Mouse (Mus musculus): ENCODE measurements around the gene Cntnap2. TPM values are rescaled to one million over a fixed set of nuclear protein-coding genes. Genes with fewer than 3 reads are reported as not detected.

Cntnap2 gene
- total RNA-seq (2014; rRNA removed; ENCODE audit: low replicate concordance) (0.12 and 1.4 TPM in 2 replicates), polyA plus RNA-seq (2015; fragmentation: Nextera tagmentation; extraction: Ambion mirVana) (0.04 and 0.11 TPM in 2 replicates)

GRCm38 (mm10) chr6:45059091-45059490, at the start of gene Cntnap2:
Gene Cntnap2 (plus strand): TSS chr6:45059357.
- TF ChIP-seq CTCF (IDR thresholded peaks at IDR 0.05; ENCODE audit: low read depth) (no peak), EP300 (IDR thresholded peaks at IDR 0.05; ENCODE audit: low read depth) (no peak)
- Histone ChIP-seq H3K9ac (replicated peaks; ENCODE audit: low read depth, low read length) (no peak within 1 kb of the TSS), H3K9me3 (replicated peaks; ENCODE audit: control insufficient read depth, low read length) (no peaks in the 10 kb centered on the region), H3K4me3 (ENCODE audit: low read depth, low read length) (no peak within 1 kb of the TSS), H3K4me2 (ENCODE audit: low read depth, low read length) (no peak within 1 kb of the TSS), H3K27ac (ENCODE audit: low read depth) (no peak within 1 kb of the TSS), H3K36me3 (replicated peaks; ENCODE audit: control insufficient read depth, insufficient read depth, low read length) (no peaks in the 10 kb centered on the region), H3K27me3 (ENCODE audit: control insufficient read depth, insufficient read depth, low read length) (no peaks in the 10 kb centered on the region), H3K4me1 (ENCODE audit: control insufficient read depth, insufficient read depth) (no peaks in the 10 kb centered on the region)
- DNase-seq (ENCODE audit: low spot score) = peak; percentile 16
- 18% methylated on average over 6 of the region's 8 CpGs for whole genome bisulfite sequencing
- no peak for ATAC-seq (ENCODE audit: insufficient read depth, low read depth)

DNA sequence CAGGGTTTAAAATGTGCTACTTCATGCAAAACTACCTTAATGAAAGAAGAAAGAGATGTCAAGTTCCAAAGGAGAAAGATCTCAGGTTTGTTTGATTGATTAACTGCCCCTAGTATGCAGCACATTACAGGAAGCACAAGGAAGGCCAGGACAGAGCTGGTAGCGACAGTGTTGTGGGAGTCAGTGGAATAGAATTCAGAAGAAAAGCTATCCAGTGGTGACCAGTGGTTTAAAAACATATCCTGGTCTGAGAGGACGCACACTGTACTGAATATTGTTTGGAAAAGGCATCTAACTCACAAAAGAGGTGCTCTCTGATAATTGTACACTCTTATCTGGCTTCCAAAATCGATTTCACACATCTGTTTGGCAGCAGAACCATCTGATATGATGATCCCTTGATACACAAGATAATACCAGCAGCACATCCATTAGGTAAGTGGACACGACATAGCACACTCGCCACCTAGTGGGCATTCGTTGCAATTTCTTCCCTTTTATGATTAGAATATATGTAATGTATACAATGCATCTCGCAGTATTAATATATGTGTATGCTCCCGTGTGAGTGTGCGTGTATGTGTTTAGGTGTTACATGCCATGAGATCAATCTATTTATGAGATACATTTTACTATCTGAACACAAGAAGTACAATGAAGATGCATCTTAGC, 33.0 kb upstream of the Cntnap2 start:
- Histone ChIP-seq H3K4me3 (ENCODE audit: low read depth, low read length) (no peak overlapping the region), H3K4me1 (ENCODE audit: control insufficient read depth, insufficient read depth) (no peaks in the 10 kb centered on the region), H3K9ac (replicated peaks; ENCODE audit: low read depth, low read length) (no peak overlapping the region), H3K27ac (ENCODE audit: low read depth) (no peak overlapping the region), H3K9me3 (replicated peaks; ENCODE audit: control insufficient read depth, low read length) (no peaks in the 10 kb centered on the region), H3K36me3 (replicated peaks; ENCODE audit: control insufficient read depth, insufficient read depth, low read length) (no peaks in the 10 kb centered on the region), H3K4me2 (ENCODE audit: low read depth, low read length) (no peak overlapping the region), H3K27me3 (ENCODE audit: control insufficient read depth, insufficient read depth, low read length) (no peaks in the 10 kb centered on the region)
- no peak for ATAC-seq (ENCODE audit: insufficient read depth, low read depth)
- WGBS = 24% methylated on average over 9 of the region's 9 CpGs
- TF ChIP-seq EP300 (IDR thresholded peaks at IDR 0.05; ENCODE audit: low read depth) (no peak), CTCF (IDR thresholded peaks at IDR 0.05; ENCODE audit: low read depth) (peak; percentile 79)
- peak; percentile 9 for DNase-seq (ENCODE audit: low spot score)

DNA sequence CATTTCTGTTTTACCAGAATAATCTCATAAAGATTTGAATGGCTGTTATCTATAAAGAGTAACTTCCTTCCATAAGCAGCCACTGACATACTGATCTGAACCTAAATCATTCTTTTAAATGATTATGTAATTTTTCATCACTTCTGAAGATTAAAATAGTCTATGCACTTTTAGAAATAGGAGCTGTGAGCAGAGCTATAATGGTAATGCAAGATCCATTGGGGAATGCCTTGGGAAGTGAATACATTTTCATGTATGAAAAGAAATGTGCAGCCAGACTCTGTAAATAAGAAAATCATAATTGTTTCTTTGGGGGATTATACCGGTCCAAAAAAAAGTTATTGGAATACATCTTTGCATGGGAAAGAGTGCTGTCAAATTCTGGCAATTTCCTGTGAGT, 19.7 kb upstream of the Cntnap2 start:
- WGBS = 44% methylated on average over 1 of the region's 1 CpGs
- no peak overlapping the region for H3K27ac ChIP-seq (ENCODE audit: low read depth)
- H3K9me3 ChIP-seq (replicated peaks; ENCODE audit: control insufficient read depth, low read length) = no peaks in the 10 kb centered on the region
- ATAC-seq (ENCODE audit: insufficient read depth, low read depth) = no peak
- H3K9ac ChIP-seq (replicated peaks; ENCODE audit: low read depth, low read length) = no peak overlapping the region
- H3K4me1 ChIP-seq (ENCODE audit: control insufficient read depth, insufficient read depth) = no peaks in the 10 kb centered on the region
- no peaks in the 10 kb centered on the region for H3K27me3 ChIP-seq (ENCODE audit: control insufficient read depth, insufficient read depth, low read length)
- H3K4me2 ChIP-seq (ENCODE audit: low read depth, low read length) = no peak overlapping the region
- H3K36me3 ChIP-seq (replicated peaks; ENCODE audit: control insufficient read depth, insufficient read depth, low read length) = no peaks in the 10 kb centered on the region
- TF ChIP-seq EP300 (IDR thresholded peaks at IDR 0.05; ENCODE audit: low read depth) (no peak), CTCF (IDR thresholded peaks at IDR 0.05; ENCODE audit: low read depth) (no peak)
- no peak for DNase-seq (ENCODE audit: low spot score)
- no peak overlapping the region for H3K4me3 ChIP-seq (ENCODE audit: low read depth, low read length)

DNA sequence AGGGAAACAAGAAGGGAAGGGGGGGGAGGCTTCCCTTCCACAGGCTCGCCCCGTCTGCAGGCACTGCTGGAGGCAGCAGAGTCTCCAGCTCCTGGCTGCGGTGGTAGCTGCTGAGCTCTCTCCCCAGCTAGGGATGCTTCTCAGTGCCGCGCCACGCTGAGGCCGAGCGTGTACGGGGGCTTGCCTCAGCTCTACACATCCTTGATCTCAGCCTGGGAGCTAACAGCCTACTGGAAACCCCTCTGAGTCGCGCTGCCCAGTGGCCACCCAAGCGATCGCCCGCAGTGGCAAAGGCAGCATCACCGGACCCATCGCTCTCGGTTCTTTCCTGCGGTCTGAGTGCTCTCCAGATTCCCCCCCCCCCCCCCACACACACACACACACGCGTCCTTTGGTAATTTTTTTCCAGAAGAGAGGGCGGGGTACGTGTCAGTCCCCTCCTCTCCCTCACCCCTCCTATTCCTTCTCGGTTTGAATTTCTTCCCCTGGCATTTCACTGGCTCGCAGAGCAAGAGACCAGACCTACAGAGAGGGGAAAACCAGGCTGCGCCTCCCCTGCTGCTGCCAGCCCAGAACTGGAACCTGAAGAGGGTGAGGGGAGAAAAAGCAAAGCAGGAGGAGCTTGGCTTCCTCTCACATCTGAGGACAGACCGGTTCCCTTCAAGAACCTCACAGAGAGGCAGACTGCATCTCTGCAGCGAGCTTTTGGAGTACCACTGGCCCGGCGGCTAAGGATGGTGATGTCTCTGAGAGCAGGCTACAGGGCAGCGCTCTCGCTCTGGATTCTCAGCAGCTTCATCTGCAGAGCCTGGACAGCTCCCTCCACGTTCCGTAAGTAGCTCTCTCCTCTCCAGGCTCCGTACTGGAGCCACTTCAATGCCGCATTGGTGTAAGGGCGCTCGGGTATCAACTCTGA, 657 bp downstream of the Cntnap2 start:
- TF ChIP-seq EP300 (IDR thresholded peaks at IDR 0.05; ENCODE audit: low read depth) (no peak), CTCF (IDR thresholded peaks at IDR 0.05; ENCODE audit: low read depth) (no peak)
- no peak overlapping the region for H3K27ac ChIP-seq (ENCODE audit: low read depth)
- DNase-seq (ENCODE audit: low spot score) = no peak
- H3K27me3 ChIP-seq (ENCODE audit: control insufficient read depth, insufficient read depth, low read length) = no peaks in the 10 kb centered on the region
- H3K36me3 ChIP-seq (replicated peaks; ENCODE audit: control insufficient read depth, insufficient read depth, low read length) = no peaks in the 10 kb centered on the region
- ATAC-seq (ENCODE audit: insufficient read depth, low read depth) = no peak
- H3K4me1 ChIP-seq (ENCODE audit: control insufficient read depth, insufficient read depth) = no peaks in the 10 kb centered on the region
- no peak overlapping the region for H3K9ac ChIP-seq (replicated peaks; ENCODE audit: low read depth, low read length)
- no peak overlapping the region for H3K4me3 ChIP-seq (ENCODE audit: low read depth, low read length)
- 5% methylated on average over 37 of the region's 37 CpGs for WGBS
- H3K9me3 ChIP-seq (replicated peaks; ENCODE audit: control insufficient read depth, low read length) = no peaks in the 10 kb centered on the region
- H3K4me2 ChIP-seq (ENCODE audit: low read depth, low read length) = no peak overlapping the region

- WGBS = 62% methylated on average over 5 of the region's 5 CpGs
- no peak for TF ChIP-seq EP300 (IDR thresholded peaks at IDR 0.05; ENCODE audit: low read depth)
- TF ChIP-seq CTCF (IDR thresholded peaks at IDR 0.05; ENCODE audit: low read depth) = no peak
These were observed 3.2 kb downstream of the Cntnap2 start for GRCm38 (mm10) chr6:45062214-45062997.

More at GRCm38 (mm10) chr6:45062214-45062997, 3.2 kb downstream of the Cntnap2 start:
- Histone ChIP-seq H3K4me1 (ENCODE audit: control insufficient read depth, insufficient read depth) (no peaks in the 10 kb centered on the region), H3K9me3 (replicated peaks; ENCODE audit: control insufficient read depth, low read length) (no peaks in the 10 kb centered on the region), H3K4me3 (ENCODE audit: low read depth, low read length) (no peak overlapping the region), H3K36me3 (replicated peaks; ENCODE audit: control insufficient read depth, insufficient read depth, low read length) (no peaks in the 10 kb centered on the region), H3K9ac (replicated peaks; ENCODE audit: low read depth, low read length) (no peak overlapping the region), H3K27me3 (ENCODE audit: control insufficient read depth, insufficient read depth, low read length) (no peaks in the 10 kb centered on the region), H3K4me2 (ENCODE audit: low read depth, low read length) (no peak overlapping the region), H3K27ac (ENCODE audit: low read depth) (no peak overlapping the region)
- ATAC-seq (ENCODE audit: insufficient read depth, low read depth) = no peak
- no peak for DNase-seq (ENCODE audit: low spot score)
